Mouse (Mus musculus): Measurements from ENCODE around the gene Nubp2. TPM values are rescaled to one million over a fixed set of nuclear protein-coding genes. Genes with fewer than 3 reads are reported as not detected.

The Nubp2 gene
- polyA plus RNA-seq, 1 experiment from 2014 or later: 49.6 TPM

GRCm38 (mm10) chr17:24900014-24900413, 13.9 kb upstream of the Nubp2 start:
- no peaks in the 10 kb centered on the region for H3K9me3 ChIP-seq
- H3K9ac ChIP-seq: no peak overlapping the region
- ATAC-seq (ENCODE audit: low FRiP score, low read depth): no peak
- H3K27me3 ChIP-seq: no peaks in the 10 kb centered on the region
- no peak overlapping the region for H3K4me2 ChIP-seq (replicated peaks)
- no peak overlapping the region for H3K27ac ChIP-seq
- H3K36me3 ChIP-seq: peaks cover 82% of the 10 kb centered on the region
- H3K4me3 ChIP-seq: no peak overlapping the region
- WGBS: 95% methylated on average over 6 of the region's 6 CpGs
- H3K4me1 ChIP-seq: peaks cover 24% of the 10 kb centered on the region

- Histone ChIP-seq H3K4me1 (peaks cover 28% of the 10 kb centered on the region), H3K36me3 (peaks cover 73% of the 10 kb centered on the region), H3K9me3 (no peaks in the 10 kb centered on the region), H3K9ac (no peak overlapping the region), H3K4me2 (replicated peaks) (no peak overlapping the region), H3K27ac (no peak overlapping the region), H3K4me3 (no peak overlapping the region), H3K27me3 (no peaks in the 10 kb centered on the region)
- WGBS: 89% methylated on average over 5 of the region's 5 CpGs
- no peak for ATAC-seq (ENCODE audit: low FRiP score, low read depth)
Observed at GRCm38 (mm10) chr17:24899153-24899552, 13.0 kb upstream of the Nubp2 start.

- Histone ChIP-seq H3K4me3 (no peak overlapping the region), H3K27me3 (no peaks in the 10 kb centered on the region), H3K4me2 (replicated peaks) (peak overlapping the region; percentile 100; the same call in 1 of the 2 replicates), H3K4me1 (peaks cover 36% of the 10 kb centered on the region), H3K36me3 (peaks cover 70% of the 10 kb centered on the region), H3K27ac (no peak overlapping the region), H3K9me3 (no peaks in the 10 kb centered on the region), H3K9ac (0 out of 2 replicates have a peak overlapping the region, but pooled peaks have one; percentile 94)
- 74% methylated on average over 4 of the region's 4 CpGs for WGBS
- no peak for ATAC-seq (ENCODE audit: low FRiP score, low read depth)
Observed at GRCm38 (mm10) chr17:24898041-24898854, 12.1 kb upstream of the Nubp2 start.

- peak overlapping the region; percentile 100 for H3K4me2 ChIP-seq (replicated peaks)
Observed at GRCm38 (mm10) chr17:24897600-24897999, 11.5 kb upstream of the Nubp2 start.

GRCm38 (mm10) chr17:24896993-24897269, 10.8 kb upstream of the Nubp2 start:
- Histone ChIP-seq H3K27ac (peak overlapping the region; percentile 87; the same call in 1 of the 2 replicates), H3K36me3 (peaks cover 70% of the 10 kb centered on the region), H3K9ac (peak overlapping the region; percentile 94), H3K4me2 (replicated peaks) (peak overlapping the region; percentile 100), H3K4me1 (peaks cover 36% of the 10 kb centered on the region), H3K27me3 (no peaks in the 10 kb centered on the region), H3K9me3 (no peaks in the 10 kb centered on the region), H3K4me3 (peak overlapping the region; percentile 90)
- ATAC-seq (ENCODE audit: low FRiP score, low read depth): no peak
- WGBS: 33% methylated on average over 11 of the region's 11 CpGs

More at GRCm38 (mm10) chr17:24897600-24897999, 11.5 kb upstream of the Nubp2 start:
- Histone ChIP-seq H3K4me1 (peaks cover 36% of the 10 kb centered on the region), H3K36me3 (peaks cover 70% of the 10 kb centered on the region), H3K27ac (no peak overlapping the region), H3K4me3 (peak overlapping the region; percentile 90), H3K27me3 (no peaks in the 10 kb centered on the region), H3K9me3 (no peaks in the 10 kb centered on the region), H3K9ac (peak overlapping the region; percentile 94)
- ATAC-seq (ENCODE audit: low FRiP score, low read depth): no peak
- 78% methylated on average over 4 of the region's 4 CpGs for WGBS

- 2% methylated on average over 50 of the region's 50 CpGs for WGBS
- ATAC-seq (ENCODE audit: low FRiP score, low read depth): peak; percentile 52; the same call in 1 of the 2 replicates
- Histone ChIP-seq H3K4me3 (peak within 1 kb of the TSS; percentile 90), H3K27me3 (no peaks in the 10 kb centered on the region), H3K9ac (peak within 1 kb of the TSS; percentile 94), H3K36me3 (peaks cover 70% of the 10 kb centered on the region), H3K4me2 (replicated peaks) (peak within 1 kb of the TSS; percentile 100), H3K9me3 (no peaks in the 10 kb centered on the region), H3K4me1 (peaks cover 36% of the 10 kb centered on the region), H3K27ac (peak within 1 kb of the TSS; percentile 87)
Observed at GRCm38 (mm10) chr17:24896241-24896992, 10.3 kb upstream of the Nubp2 start, which contains the start of gene Nme3. Gene Nme3 (plus strand): TSS chr17:24896500.

- Histone ChIP-seq H3K27ac (peak overlapping the region; percentile 87), H3K27me3 (no peaks in the 10 kb centered on the region), H3K36me3 (peaks cover 70% of the 10 kb centered on the region), H3K4me2 (replicated peaks) (peak overlapping the region; percentile 100), H3K4me1 (peaks cover 36% of the 10 kb centered on the region), H3K4me3 (peak overlapping the region; percentile 90), H3K9me3 (no peaks in the 10 kb centered on the region), H3K9ac (peak overlapping the region; percentile 94)
- ATAC-seq (ENCODE audit: low FRiP score, low read depth): no peak
- WGBS: 15% methylated on average over 23 of the region's 23 CpGs
Observed at GRCm38 (mm10) chr17:24895571-24896240, 9.6 kb upstream of the Nubp2 start.

- peak within 1 kb of the TSS; percentile 90 for H3K4me3 ChIP-seq
- ATAC-seq (ENCODE audit: low FRiP score, low read depth): peak; percentile 60
- peak within 1 kb of the TSS; percentile 94 for H3K9ac ChIP-seq
- H3K4me1 ChIP-seq: peaks cover 36% of the 10 kb centered on the region
- H3K9me3 ChIP-seq: no peaks in the 10 kb centered on the region
- peaks cover 70% of the 10 kb centered on the region for H3K36me3 ChIP-seq
- peak within 1 kb of the TSS; percentile 100 for H3K4me2 ChIP-seq (replicated peaks)
- H3K27ac ChIP-seq: peak within 1 kb of the TSS; percentile 87
- H3K27me3 ChIP-seq: no peaks in the 10 kb centered on the region
- WGBS: under 1% methylated on average over 62 of the region's 62 CpGs
Observed at GRCm38 (mm10) chr17:24894995-24895547, 8.9 kb upstream of the Nubp2 start, which contains the start of the genes Eme2 and Mrps34. Gene Eme2 (minus strand): TSS chr17:24895087. Gene Mrps34 (plus strand): TSS chr17:24895116.

GRCm38 (mm10) chr17:24894061-24894994, 8.2 kb upstream of the Nubp2 start:
- peak overlapping the region; percentile 94 for H3K9ac ChIP-seq
- peaks cover 36% of the 10 kb centered on the region for H3K4me1 ChIP-seq
- H3K9me3 ChIP-seq: no peaks in the 10 kb centered on the region
- H3K27ac ChIP-seq: peak overlapping the region; percentile 87
- H3K36me3 ChIP-seq: peaks cover 69% of the 10 kb centered on the region
- no peaks in the 10 kb centered on the region for H3K27me3 ChIP-seq
- WGBS: 10% methylated on average over 31 of the region's 31 CpGs
- ATAC-seq (ENCODE audit: low FRiP score, low read depth): 0 out of 2 replicates have a peak, but pooled peaks have one; percentile 4
- H3K4me3 ChIP-seq: peak overlapping the region; percentile 90
- H3K4me2 ChIP-seq (replicated peaks): peak overlapping the region; percentile 100

- Histone ChIP-seq H3K9ac (0 out of 2 replicates have a peak overlapping the region, but pooled peaks have one; percentile 94), H3K9me3 (no peaks in the 10 kb centered on the region)
- 90% methylated on average over 2 of the region's 2 CpGs for WGBS
Observed at GRCm38 (mm10) chr17:24893276-24893675, 7.1 kb upstream of the Nubp2 start.

More at GRCm38 (mm10) chr17:24893276-24893675, 7.1 kb upstream of the Nubp2 start:
- Histone ChIP-seq H3K36me3 (peaks cover 58% of the 10 kb centered on the region), H3K4me1 (peaks cover 39% of the 10 kb centered on the region), H3K4me2 (replicated peaks) (peak overlapping the region; percentile 100), H3K27me3 (no peaks in the 10 kb centered on the region), H3K27ac (no peak overlapping the region), H3K4me3 (peak overlapping the region; percentile 90)
- no peak for ATAC-seq (ENCODE audit: low FRiP score, low read depth)
